Mouse (Mus musculus): ENCODE measurements around the gene Slc29a3.
"Not testable (repeated sequence)": the region's sequence is repeated elsewhere in the genome, so short reads cannot be mapped to it uniquely, and the experiment has no call there.

The Slc29a3 gene

GRCm38 (mm10) chr10:60767400-60767799, 14.8 kb upstream of the Slc29a3 start:
- DNase-seq (ENCODE audit: low read depth), result no peak

- no peak for DNase-seq (ENCODE audit: low read depth)
Observed at GRCm38 (mm10) chr10:60762126-60762525, 9.5 kb upstream of the Slc29a3 start.

- DNase-seq (ENCODE audit: low read depth), result peak; percentile 78
Observed at GRCm38 (mm10) chr10:60760377-60760776, 7.8 kb upstream of the Slc29a3 start.

GRCm38 (mm10) chr10:60756992-60757391, 4.4 kb upstream of the Slc29a3 start:
- peak; percentile 34 for DNase-seq (ENCODE audit: low read depth)

GRCm38 (mm10) chr10:60756146-60756545, 3.6 kb upstream of the Slc29a3 start:
- no peak for DNase-seq (ENCODE audit: low read depth)

- no peak for DNase-seq (ENCODE audit: low read depth)
Observed at GRCm38 (mm10) chr10:60753941-60754340, 1.3 kb upstream of the Slc29a3 start.

- DNase-seq (ENCODE audit: low read depth), result no peak
Observed at GRCm38 (mm10) chr10:60753261-60753660, 667 bp upstream of the Slc29a3 start.

- no peak for DNase-seq (ENCODE audit: low read depth)
Observed at GRCm38 (mm10) chr10:60747667-60748212, 4.9 kb downstream of the Slc29a3 start.

GRCm38 (mm10) chr10:60746512-60746911, 6.1 kb downstream of the Slc29a3 start:
- DNase-seq (ENCODE audit: low read depth), result no peak

GRCm38 (mm10) chr10:60744543-60745290, 7.9 kb downstream of the Slc29a3 start:
- DNase-seq (ENCODE audit: low read depth), result no peak

- no peak for DNase-seq (ENCODE audit: low read depth)
Observed at GRCm38 (mm10) chr10:60743681-60744080, 8.9 kb downstream of the Slc29a3 start.

- DNase-seq (ENCODE audit: low read depth), result no peak
Observed at GRCm38 (mm10) chr10:60742942-60743341, 9.7 kb downstream of the Slc29a3 start.

- not testable (repeated sequence) for DNase-seq (ENCODE audit: low read depth)
Observed at GRCm38 (mm10) chr10:60742296-60742695, 10.3 kb downstream of the Slc29a3 start.

- no peak for DNase-seq (ENCODE audit: low read depth)
Observed at GRCm38 (mm10) chr10:60741435-60741834, 11.2 kb downstream of the Slc29a3 start.

GRCm38 (mm10) chr10:60739619-60740363, 12.8 kb downstream of the Slc29a3 start:
- DNase-seq (ENCODE audit: low read depth), result no peak

- no peak for DNase-seq (ENCODE audit: low read depth)
Observed at GRCm38 (mm10) chr10:60737886-60738640, 14.5 kb downstream of the Slc29a3 start.

- no peak for DNase-seq (ENCODE audit: low read depth)
Observed at GRCm38 (mm10) chr10:60737169-60737728, 15.3 kb downstream of the Slc29a3 start.

GRCm38 (mm10) chr10:60735737-60736136, 16.9 kb downstream of the Slc29a3 start:
- DNase-seq (ENCODE audit: low read depth), result no peak

- DNase-seq (ENCODE audit: low read depth), result no peak
Observed at GRCm38 (mm10) chr10:60733471-60733870, 19.1 kb downstream of the Slc29a3 start.

GRCm38 (mm10) chr10:60732397-60732861, 20.2 kb downstream of the Slc29a3 start:
- no peak for DNase-seq (ENCODE audit: low read depth)

- DNase-seq (ENCODE audit: low read depth), result no peak
Observed at GRCm38 (mm10) chr10:60731742-60732141, 20.9 kb downstream of the Slc29a3 start.

- no peak for DNase-seq (ENCODE audit: low read depth)
Observed at GRCm38 (mm10) chr10:60727301-60727700, 25.3 kb downstream of the Slc29a3 start.

Data from c-Kit-positive CD71-positive TER-119-negative erythroid progenitor cells, embryonic 14.5 days (primary cell).